Mouse (Mus musculus) mesoderm, embryonic 11.5 days (tissue): ENCODE measurements at regions not wholly inside any gene's neighbourhood (a gene's known extent, or its start where the extent isn't known, plus 50 kb on each side); places are given as distances from the start of the nearest gene placed in this dataset.

Source experiments
- DNase-seq: peaks from one replicate; pipeline ENCODE4 v3.0.0-alpha.2; 2012; ENCODE audit warnings: low read depth, low spot score

- peak; percentile 47 for DNase-seq
Observed at GRCm38 (mm10) chr9:84673327-84673726, 639.2 kb upstream of the Gm11114 start.

DNA sequence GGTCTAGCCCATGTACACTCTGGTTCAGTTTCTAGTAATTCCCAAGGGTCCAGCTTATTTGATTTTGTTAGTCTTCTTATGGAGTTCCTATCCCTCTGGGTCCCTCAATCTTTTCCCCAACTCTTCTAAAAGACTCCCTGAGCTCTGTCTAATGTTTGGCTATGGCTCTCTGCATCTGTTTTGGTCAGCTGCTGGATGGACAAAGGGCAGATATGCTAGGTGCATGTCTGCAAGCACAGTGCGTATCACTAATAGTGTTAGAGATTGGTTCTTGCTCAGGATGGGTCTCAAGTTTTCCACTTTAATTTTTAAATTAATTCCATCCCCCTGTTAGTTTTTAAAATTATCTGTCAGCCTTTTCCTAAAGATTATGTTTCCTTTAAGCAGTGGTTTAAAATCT is 634.2 kb upstream of the Gm11114 start:
- DNase-seq: no peak

DNA sequence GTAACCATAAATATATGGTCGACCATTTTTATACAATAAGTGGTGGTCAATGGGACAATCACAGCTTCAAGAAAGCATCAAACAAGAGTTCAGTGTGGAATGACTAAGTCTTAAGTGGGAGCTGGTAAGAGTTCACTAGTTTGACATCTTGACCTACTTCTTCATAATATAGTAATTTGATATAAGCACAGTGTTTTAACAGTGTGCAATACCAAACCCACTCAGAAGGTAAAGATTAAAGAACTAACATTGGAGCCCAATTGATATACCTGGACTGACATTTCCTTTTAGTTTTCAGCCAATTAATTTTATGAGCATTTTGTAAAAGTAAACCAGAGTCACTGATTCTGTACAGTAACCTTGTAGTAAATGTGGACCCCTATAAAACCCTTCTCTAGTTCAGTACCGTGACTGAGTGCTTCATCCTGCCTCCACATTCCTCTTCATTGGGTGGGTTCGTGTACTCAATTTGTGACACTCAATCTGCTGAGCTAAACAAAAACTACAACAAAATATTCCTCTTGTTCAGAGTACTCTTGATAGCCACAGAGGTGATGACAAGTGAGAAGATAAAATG is 593.9 kb upstream of the Gm11114 start:
- no peak for DNase-seq

DNA sequence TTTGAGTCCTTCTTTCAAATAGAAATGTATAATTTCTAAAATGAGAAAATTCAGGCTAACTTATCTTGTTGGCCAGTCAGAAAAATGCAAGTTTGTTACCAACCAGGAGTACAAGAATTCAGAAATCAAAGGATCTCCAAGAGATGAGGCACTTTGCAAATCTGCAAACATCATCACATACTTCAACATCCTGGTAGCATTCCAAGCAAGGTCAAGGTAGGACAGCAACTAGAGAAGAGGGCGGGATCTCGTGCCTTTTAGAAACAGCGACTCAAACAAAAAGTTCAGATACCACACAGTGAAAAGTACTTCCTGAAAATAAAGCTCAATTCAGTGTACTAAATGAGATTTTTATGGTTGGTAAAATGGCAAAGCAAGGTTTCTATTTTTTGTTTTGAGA is 593.2 kb upstream of the Gm11114 start:
- no peak for DNase-seq

DNA sequence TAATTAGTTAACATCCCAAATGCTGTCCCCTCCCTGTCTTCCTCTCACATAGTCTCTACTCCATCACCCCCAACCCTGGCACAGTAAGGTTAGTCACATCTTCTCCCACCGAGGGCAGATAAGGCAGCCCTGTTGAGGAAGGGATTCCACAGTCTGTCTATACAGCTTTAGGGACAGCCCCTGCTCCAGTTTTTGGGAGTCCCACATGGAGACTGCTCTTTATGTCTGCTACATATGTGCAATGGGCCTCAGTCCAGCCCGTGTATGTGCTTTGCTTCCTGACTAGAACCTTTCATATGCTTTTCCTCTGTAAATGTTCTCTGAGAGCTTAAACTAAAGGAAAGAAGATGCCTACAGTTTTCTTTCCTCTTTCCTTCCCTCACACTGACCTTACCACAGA is 592.1 kb upstream of the Gm11114 start:
- DNase-seq: no peak

GRCm38 (mm10) chr9:84739266-84739665 is 573.3 kb upstream of the Gm11114 start:
- no peak for DNase-seq

GRCm38 (mm10) chr9:84740336-84740735 is 572.2 kb upstream of the Gm11114 start:
- no peak for DNase-seq

- no peak for DNase-seq
Observed at GRCm38 (mm10) chr9:84754332-84754731, 558.2 kb upstream of the Gm11114 start.

- no peak for DNase-seq
Observed at GRCm38 (mm10) chr9:84754828-84755227, 557.7 kb upstream of the Gm11114 start.

DNA sequence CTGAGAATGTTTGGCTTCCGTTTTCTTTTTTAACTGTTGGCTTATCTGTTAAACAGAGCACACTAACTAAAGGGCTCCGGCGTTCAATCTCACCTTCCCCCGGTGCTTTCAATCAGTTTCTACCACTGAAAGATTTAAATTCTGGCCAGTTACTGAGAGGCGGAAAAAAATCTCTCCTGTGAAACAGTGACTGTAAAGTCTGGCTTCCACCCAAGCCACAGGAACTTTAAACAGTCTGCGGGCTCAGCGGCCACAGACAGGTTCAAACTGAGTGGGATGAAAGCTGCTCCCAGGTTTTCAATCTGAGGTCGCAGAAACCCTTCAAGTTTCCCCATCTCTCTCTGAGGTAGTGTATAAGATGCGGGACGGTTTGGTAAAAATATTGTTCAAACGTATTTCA is 538.2 kb upstream of the Gm11114 start:
- no peak for DNase-seq

DNA sequence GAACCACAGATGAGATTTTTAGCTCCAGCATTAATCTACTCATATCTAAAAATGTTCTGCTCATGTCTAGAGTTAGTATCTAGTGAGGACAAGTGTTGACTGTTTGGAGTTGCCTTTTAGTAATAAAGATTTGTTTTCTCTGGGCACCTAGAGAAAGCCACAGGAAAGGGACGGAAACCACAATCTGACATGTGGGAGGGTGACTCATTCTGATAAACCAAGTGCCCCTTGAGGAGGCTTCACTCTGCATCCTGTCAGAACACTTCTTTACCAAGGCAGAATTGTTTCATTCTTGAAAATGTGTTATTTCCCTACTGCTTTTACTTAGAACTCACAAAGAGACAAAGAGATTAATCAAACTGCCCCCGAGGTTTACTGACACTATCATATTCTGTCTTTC is 537.4 kb upstream of the Gm11114 start:
- no peak for DNase-seq

GRCm38 (mm10) chr9:84779125-84779524 is 533.4 kb upstream of the Gm11114 start:
- DNase-seq: no peak

GRCm38 (mm10) chr9:84825768-84826167 is 486.8 kb upstream of the Gm11114 start:
- no peak for DNase-seq

GRCm38 (mm10) chr9:84828934-84829333 is 483.6 kb upstream of the Gm11114 start:
- no peak for DNase-seq

- DNase-seq: no peak
Observed at GRCm38 (mm10) chr9:84830639-84831038, 481.9 kb upstream of the Gm11114 start.

GRCm38 (mm10) chr9:84837498-84837897 is 475.1 kb upstream of the Gm11114 start:
- no peak for DNase-seq

DNA sequence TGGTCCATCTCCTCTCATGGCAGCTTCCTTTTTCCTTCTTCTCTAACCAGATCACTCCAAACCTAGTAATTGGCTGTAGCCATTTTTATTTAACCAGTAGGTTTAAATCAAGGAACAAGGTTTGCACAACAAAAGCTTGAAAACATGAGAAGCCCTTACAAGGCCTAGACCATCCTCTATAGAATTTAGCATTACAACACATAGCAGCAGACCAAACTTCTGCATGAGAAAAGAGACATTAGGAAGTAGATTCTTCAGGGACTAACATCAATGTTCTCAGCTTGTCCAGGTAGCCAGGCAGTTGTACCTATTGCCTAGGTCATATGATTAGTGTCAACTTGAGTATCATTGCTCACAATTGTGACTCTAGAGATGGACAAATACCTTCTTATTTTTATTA is 468.6 kb upstream of the Gm11114 start:
- no peak for DNase-seq

DNA sequence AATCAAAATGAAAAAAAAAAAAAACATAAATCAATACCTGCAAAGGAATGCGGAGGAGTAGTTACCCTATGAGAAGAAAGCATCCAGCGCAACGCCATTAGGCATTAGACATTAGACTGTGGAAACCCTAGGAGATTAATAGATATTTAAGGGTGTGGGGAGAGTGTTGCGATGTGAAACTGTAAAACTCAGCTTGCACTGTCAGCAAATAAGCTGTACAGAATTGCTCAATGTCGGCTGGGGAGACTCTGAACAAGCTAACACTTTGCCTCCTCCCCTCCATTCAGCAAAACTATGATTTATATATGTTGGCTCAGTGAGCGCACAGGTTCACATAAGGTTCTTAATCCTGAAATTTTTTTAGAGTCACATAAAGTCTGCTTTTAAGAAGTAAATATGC is 451.0 kb upstream of the Gm11114 start:
- DNase-seq: peak; percentile 25

- no peak for DNase-seq
Observed at GRCm38 (mm10) chr9:84863431-84863830, 449.1 kb upstream of the Gm11114 start.

DNA sequence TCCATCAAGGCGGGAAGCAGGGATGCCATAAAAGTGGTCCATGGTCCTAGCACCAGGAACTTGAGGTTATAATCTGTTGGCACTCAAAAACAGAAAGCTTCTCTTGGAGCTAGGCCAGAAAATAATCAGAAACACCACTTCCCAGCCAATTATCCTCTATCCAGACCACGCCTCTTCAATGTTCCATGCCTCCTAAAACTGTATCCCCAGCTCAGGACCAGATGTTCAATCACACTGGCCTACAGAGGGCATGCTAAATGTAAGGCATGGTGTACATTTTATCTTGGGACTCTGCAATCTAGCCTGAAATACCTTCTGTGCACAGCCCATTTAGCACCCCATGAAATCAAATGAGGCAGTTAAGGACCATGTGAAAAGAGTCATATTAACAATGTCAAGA is 418.4 kb upstream of the Gm11114 start:
- DNase-seq: no peak

GRCm38 (mm10) chr9:84896073-84896472 is 416.5 kb upstream of the Gm11114 start:
- no peak for DNase-seq

- DNase-seq: no peak
Observed at GRCm38 (mm10) chr9:84900643-84901042, 411.9 kb upstream of the Gm11114 start.

- no peak for DNase-seq
Observed at GRCm38 (mm10) chr9:84906244-84906643, 406.3 kb upstream of the Gm11114 start.

GRCm38 (mm10) chr9:84913321-84913720 is 399.3 kb upstream of the Gm11114 start:
- no peak for DNase-seq
